Mouse (Mus musculus): ENCODE results near the gene Clic6. TPM values are rescaled to one million over a fixed set of nuclear protein-coding genes. Genes with fewer than 3 reads are reported as not detected.

The Clic6 gene
- polyA plus RNA-seq, 1 experiment, result not detected

- TF ChIP-seq TAL1 (IDR thresholded peaks at IDR 0.05; ENCODE audit: low read length), result no peak
- TF ChIP-seq GATA1 (IDR thresholded peaks at IDR 0.05; ENCODE audit: low read length), result no peak
- Histone ChIP-seq H3K36me3 (ENCODE audit: control insufficient read depth) (peaks cover 15% of the 10 kb centered on the region), H3K27me3 (ENCODE audit: control insufficient read depth) (no peaks in the 10 kb centered on the region; the same call in 1 of the 2 replicates), H3K4me3 (replicated peaks) (peak overlapping the region; percentile 86), H3K9me3 (ENCODE audit: control insufficient read depth, low read length) (no peaks in the 10 kb centered on the region), H3K4me1 (ENCODE audit: control insufficient read depth) (peaks cover 52% of the 10 kb centered on the region)
Measured at GRCm38 (mm10) chr16:92465642-92466526, 19.7 kb upstream of the Clic6 start.

DNA sequence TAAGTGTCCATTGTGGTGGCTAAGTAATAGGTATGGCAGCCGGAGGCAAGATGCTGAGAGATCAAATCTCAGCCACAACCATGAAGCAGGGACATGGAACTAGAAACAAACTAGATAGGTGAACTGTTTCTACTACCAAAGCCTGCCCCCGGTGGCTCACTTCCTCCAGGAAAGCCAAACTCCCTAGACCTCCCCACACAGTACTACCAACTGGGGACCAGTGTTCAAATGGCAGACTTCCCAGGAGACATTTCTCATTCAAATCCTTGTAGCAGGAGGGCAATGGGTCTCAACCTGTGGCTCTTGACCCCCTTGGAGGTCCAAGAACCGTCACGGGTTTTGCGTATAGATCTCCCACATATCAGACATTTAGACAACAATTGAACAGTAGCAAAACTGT is 18.5 kb upstream of the Clic6 start:
- peaks cover 48% of the 10 kb centered on the region for H3K4me1 ChIP-seq (ENCODE audit: control insufficient read depth)
- H3K9me3 ChIP-seq (ENCODE audit: control insufficient read depth, low read length), result no peaks in the 10 kb centered on the region
- peaks cover 12% of the 10 kb centered on the region for H3K36me3 ChIP-seq (ENCODE audit: control insufficient read depth)
- H3K27me3 ChIP-seq (ENCODE audit: control insufficient read depth), result no peaks in the 10 kb centered on the region; the same call in 1 of the 2 replicates
- no peak overlapping the region for H3K4me3 ChIP-seq (replicated peaks)
- TF ChIP-seq GATA1 (IDR thresholded peaks at IDR 0.05; ENCODE audit: low read length), result no peak

DNA sequence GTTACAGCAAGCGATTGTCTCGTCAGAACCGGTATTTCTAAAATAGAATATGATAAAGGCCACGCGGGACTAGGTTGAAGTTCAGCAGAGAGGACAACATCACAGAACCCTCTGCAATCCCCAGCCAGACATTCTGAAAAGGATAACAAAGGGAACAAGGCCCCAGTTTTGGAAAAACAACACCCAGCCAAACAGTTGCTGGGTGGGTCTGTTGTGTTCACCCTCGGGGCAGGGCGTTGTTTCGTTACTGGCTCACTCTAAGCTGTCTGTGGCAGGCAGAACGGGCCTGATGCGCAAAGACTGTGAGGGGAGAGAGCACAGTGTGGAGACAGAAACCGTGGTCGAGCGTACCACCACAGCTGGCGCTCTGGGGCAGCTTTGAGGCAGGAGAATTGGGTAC is 17.1 kb upstream of the Clic6 start:
- H3K4me1 ChIP-seq (ENCODE audit: control insufficient read depth), result peaks cover 40% of the 10 kb centered on the region
- no peak for TF ChIP-seq TAL1 (IDR thresholded peaks at IDR 0.05; ENCODE audit: low read length)
- no peak for TF ChIP-seq GATA1 (IDR thresholded peaks at IDR 0.05; ENCODE audit: low read length)
- peaks cover 3% of the 10 kb centered on the region for H3K36me3 ChIP-seq (ENCODE audit: control insufficient read depth)
- H3K9me3 ChIP-seq (ENCODE audit: control insufficient read depth, low read length), result no peaks in the 10 kb centered on the region
- no peaks in the 10 kb centered on the region; the same call in 1 of the 2 replicates for H3K27me3 ChIP-seq (ENCODE audit: control insufficient read depth)
- H3K4me3 ChIP-seq (replicated peaks), result no peak overlapping the region

DNA sequence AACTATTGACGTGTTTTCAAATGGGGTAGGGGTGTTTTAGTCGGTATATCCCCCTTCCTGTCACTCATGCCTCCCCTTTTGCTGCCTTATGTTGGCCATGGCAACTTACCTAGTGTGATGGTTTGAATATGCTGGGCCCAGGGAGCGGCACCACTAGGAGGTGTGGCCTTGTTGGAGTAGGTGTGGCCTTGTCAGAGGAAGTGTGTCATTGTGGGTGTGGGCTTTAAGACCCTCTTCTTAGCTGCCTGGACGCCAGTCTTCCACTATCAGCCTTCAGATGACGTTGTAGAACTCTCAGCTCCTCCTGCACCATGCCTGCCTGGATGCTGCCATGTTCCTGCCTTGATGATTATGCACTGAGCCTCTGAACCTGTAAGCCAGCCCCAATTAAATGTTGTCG is 14.8 kb upstream of the Clic6 start, which contains the start of gene Rcan1:
Gene Rcan1, minus strand, starts transcription at position 162 of the 400 bp plus-strand sequence.
- H3K27me3 ChIP-seq (ENCODE audit: control insufficient read depth), result no peaks in the 10 kb centered on the region; the same call in 1 of the 2 replicates
- TF ChIP-seq TAL1 (IDR thresholded peaks at IDR 0.05; ENCODE audit: low read length), result no peak
- TF ChIP-seq GATA1 (IDR thresholded peaks at IDR 0.05; ENCODE audit: low read length), result no peak
- no peaks in the 10 kb centered on the region for H3K9me3 ChIP-seq (ENCODE audit: control insufficient read depth, low read length)
- peaks cover 30% of the 10 kb centered on the region for H3K4me1 ChIP-seq (ENCODE audit: control insufficient read depth)
- H3K4me3 ChIP-seq (replicated peaks), result no peak within 1 kb of the TSS
- H3K36me3 ChIP-seq (ENCODE audit: control insufficient read depth), result no peaks in the 10 kb centered on the region

- Histone ChIP-seq H3K27me3 (ENCODE audit: control insufficient read depth) (peaks cover 8% of the 10 kb centered on the region), H3K4me3 (replicated peaks) (no peak overlapping the region), H3K36me3 (ENCODE audit: control insufficient read depth) (no peaks in the 10 kb centered on the region), H3K9me3 (ENCODE audit: control insufficient read depth, low read length) (no peaks in the 10 kb centered on the region), H3K4me1 (ENCODE audit: control insufficient read depth) (peaks cover 27% of the 10 kb centered on the region)
- TF ChIP-seq GATA1 (IDR thresholded peaks at IDR 0.05; ENCODE audit: low read length) (no peak), TAL1 (IDR thresholded peaks at IDR 0.05; ENCODE audit: low read length) (no peak)
Measured at GRCm38 (mm10) chr16:92472898-92473297, 12.6 kb upstream of the Clic6 start.

- Histone ChIP-seq H3K27me3 (ENCODE audit: control insufficient read depth) (peaks cover 30% of the 10 kb centered on the region), H3K9me3 (ENCODE audit: control insufficient read depth, low read length) (no peaks in the 10 kb centered on the region), H3K4me1 (ENCODE audit: control insufficient read depth) (peaks cover 28% of the 10 kb centered on the region), H3K36me3 (ENCODE audit: control insufficient read depth) (no peaks in the 10 kb centered on the region), H3K4me3 (replicated peaks) (peak overlapping the region; percentile 58)
- no peak for TF ChIP-seq TAL1 (IDR thresholded peaks at IDR 0.05; ENCODE audit: low read length)
- TF ChIP-seq GATA1 (IDR thresholded peaks at IDR 0.05; ENCODE audit: low read length), result no peak
Measured at GRCm38 (mm10) chr16:92475093-92475860, 10.3 kb upstream of the Clic6 start.

GRCm38 (mm10) chr16:92478561-92479150 is 6.9 kb upstream of the Clic6 start:
- Histone ChIP-seq H3K4me3 (replicated peaks) (no peak overlapping the region), H3K27me3 (ENCODE audit: control insufficient read depth) (peaks cover 55% of the 10 kb centered on the region), H3K4me1 (ENCODE audit: control insufficient read depth) (peaks cover 23% of the 10 kb centered on the region), H3K36me3 (ENCODE audit: control insufficient read depth) (no peaks in the 10 kb centered on the region), H3K9me3 (ENCODE audit: control insufficient read depth, low read length) (no peaks in the 10 kb centered on the region)
- TF ChIP-seq TAL1 (IDR thresholded peaks at IDR 0.05; ENCODE audit: low read length) (no peak), GATA1 (IDR thresholded peaks at IDR 0.05; ENCODE audit: low read length) (no peak)

GRCm38 (mm10) chr16:92487086-92487485 is 1.6 kb downstream of the Clic6 start:
- TF ChIP-seq GATA1 (IDR thresholded peaks at IDR 0.05; ENCODE audit: low read length) (no peak), TAL1 (IDR thresholded peaks at IDR 0.05; ENCODE audit: low read length) (no peak)
- H3K4me1 ChIP-seq (ENCODE audit: control insufficient read depth), result peaks cover 51% of the 10 kb centered on the region
- H3K36me3 ChIP-seq (ENCODE audit: control insufficient read depth), result no peaks in the 10 kb centered on the region
- peaks cover 21% of the 10 kb centered on the region for H3K27me3 ChIP-seq (ENCODE audit: control insufficient read depth)
- no peak overlapping the region for H3K4me3 ChIP-seq (replicated peaks)
- H3K9me3 ChIP-seq (ENCODE audit: control insufficient read depth, low read length), result no peaks in the 10 kb centered on the region

GRCm38 (mm10) chr16:92487489-92487888 is 2.0 kb downstream of the Clic6 start:
- TF ChIP-seq GATA1 (IDR thresholded peaks at IDR 0.05; ENCODE audit: low read length) (no peak; the same call in 1 of the 2 replicates), TAL1 (IDR thresholded peaks at IDR 0.05; ENCODE audit: low read length) (peak; percentile 33; the same call in 1 of the 3 replicates)
- H3K4me3 ChIP-seq (replicated peaks), result no peak overlapping the region
- H3K36me3 ChIP-seq (ENCODE audit: control insufficient read depth), result no peaks in the 10 kb centered on the region
- H3K4me1 ChIP-seq (ENCODE audit: control insufficient read depth), result peaks cover 54% of the 10 kb centered on the region
- no peaks in the 10 kb centered on the region for H3K9me3 ChIP-seq (ENCODE audit: control insufficient read depth, low read length)
- H3K27me3 ChIP-seq (ENCODE audit: control insufficient read depth), result peaks cover 17% of the 10 kb centered on the region
